Mouse (Mus musculus): ENCODE results near the gene Prdx5. TPM values are rescaled to one million over a fixed set of nuclear protein-coding genes. Genes with fewer than 3 reads are reported as not detected.
A peak's percentile ranks its signal among the peaks of the same experiment; 100 is the strongest.

Prdx5 gene
- total and polyA plus RNA-seq, 2 experiments from 2014 or later = 344 to 623 TPM

GRCm38 (mm10) chr19:6909021-6909420, 885 bp downstream of the Prdx5 start:
- Histone ChIP-seq H3K4me1 (ENCODE audit: control insufficient read depth, insufficient read depth) (peaks cover 12% of the 10 kb centered on the region), H3K4me2 (ENCODE audit: low read depth, low read length) (peak overlapping the region; percentile 73), H3K9ac (replicated peaks; ENCODE audit: low read depth, low read length) (peak overlapping the region; percentile 66), H3K27ac (ENCODE audit: low read depth) (peak overlapping the region; percentile 99), H3K9me3 (replicated peaks; ENCODE audit: control insufficient read depth, low read length) (no peaks in the 10 kb centered on the region), H3K36me3 (replicated peaks; ENCODE audit: control insufficient read depth, insufficient read depth, low read length) (peaks cover 54% of the 10 kb centered on the region), H3K27me3 (ENCODE audit: control insufficient read depth, insufficient read depth, low read length) (no peaks in the 10 kb centered on the region), H3K4me3 (ENCODE audit: low read depth, low read length) (peak overlapping the region; percentile 71)
- peak; percentile 0 for ATAC-seq (ENCODE audit: insufficient read depth, low read depth)
- WGBS = 3% methylated on average over 11 of the region's 11 CpGs
- DNase-seq (ENCODE audit: low spot score) = no peak
- TF ChIP-seq EP300 (IDR thresholded peaks at IDR 0.05; ENCODE audit: low read depth) (no peak), CTCF (IDR thresholded peaks at IDR 0.05; ENCODE audit: low read depth) (no peak)

GRCm38 (mm10) chr19:6907811-6908540, 1.9 kb downstream of the Prdx5 start:
- H3K27ac ChIP-seq (ENCODE audit: low read depth) = no peak overlapping the region

GRCm38 (mm10) chr19:6907094-6907493, 2.8 kb downstream of the Prdx5 start:
- WGBS = 90% methylated on average over 8 of the region's 8 CpGs
- ATAC-seq (ENCODE audit: insufficient read depth, low read depth) = no peak

More at GRCm38 (mm10) chr19:6907811-6908540, 1.9 kb downstream of the Prdx5 start:
- no peak for ATAC-seq (ENCODE audit: insufficient read depth, low read depth)
- Histone ChIP-seq H3K4me3 (ENCODE audit: low read depth, low read length) (peak overlapping the region; percentile 71), H3K4me1 (ENCODE audit: control insufficient read depth, insufficient read depth) (peaks cover 12% of the 10 kb centered on the region), H3K9me3 (replicated peaks; ENCODE audit: control insufficient read depth, low read length) (no peaks in the 10 kb centered on the region), H3K4me2 (ENCODE audit: low read depth, low read length) (peak overlapping the region; percentile 73), H3K36me3 (replicated peaks; ENCODE audit: control insufficient read depth, insufficient read depth, low read length) (peaks cover 45% of the 10 kb centered on the region), H3K9ac (replicated peaks; ENCODE audit: low read depth, low read length) (peak overlapping the region; percentile 66), H3K27me3 (ENCODE audit: control insufficient read depth, insufficient read depth, low read length) (no peaks in the 10 kb centered on the region)
- 78% methylated on average over 7 of the region's 7 CpGs for WGBS
- TF ChIP-seq EP300 (IDR thresholded peaks at IDR 0.05; ENCODE audit: low read depth) (no peak), CTCF (IDR thresholded peaks at IDR 0.05; ENCODE audit: low read depth) (no peak)
- DNase-seq (ENCODE audit: low spot score) = no peak

GRCm38 (mm10) chr19:6906199-6906598, 3.7 kb downstream of the Prdx5 start:
- H3K4me3 ChIP-seq (ENCODE audit: low read depth, low read length) = no peak overlapping the region
- WGBS = 75% methylated on average over 3 of the region's 3 CpGs
- no peaks in the 10 kb centered on the region for H3K27me3 ChIP-seq (ENCODE audit: control insufficient read depth, insufficient read depth, low read length)
- no peak overlapping the region for H3K27ac ChIP-seq (ENCODE audit: low read depth)
- no peak for TF ChIP-seq EP300 (IDR thresholded peaks at IDR 0.05; ENCODE audit: low read depth)
- TF ChIP-seq CTCF (IDR thresholded peaks at IDR 0.05; ENCODE audit: low read depth) = no peak
- peaks cover 12% of the 10 kb centered on the region for H3K4me1 ChIP-seq (ENCODE audit: control insufficient read depth, insufficient read depth)
- H3K4me2 ChIP-seq (ENCODE audit: low read depth, low read length) = no peak overlapping the region
- H3K9ac ChIP-seq (replicated peaks; ENCODE audit: low read depth, low read length) = no peak overlapping the region
- no peaks in the 10 kb centered on the region for H3K9me3 ChIP-seq (replicated peaks; ENCODE audit: control insufficient read depth, low read length)
- DNase-seq (ENCODE audit: low spot score) (no peak), ATAC-seq (ENCODE audit: insufficient read depth, low read depth) (no peak)
- H3K36me3 ChIP-seq (replicated peaks; ENCODE audit: control insufficient read depth, insufficient read depth, low read length) = peaks cover 27% of the 10 kb centered on the region

More at GRCm38 (mm10) chr19:6907094-6907493, 2.8 kb downstream of the Prdx5 start:
- Histone ChIP-seq H3K27ac (ENCODE audit: low read depth) (no peak overlapping the region), H3K4me1 (ENCODE audit: control insufficient read depth, insufficient read depth) (peaks cover 12% of the 10 kb centered on the region), H3K27me3 (ENCODE audit: control insufficient read depth, insufficient read depth, low read length) (no peaks in the 10 kb centered on the region), H3K9me3 (replicated peaks; ENCODE audit: control insufficient read depth, low read length) (no peaks in the 10 kb centered on the region), H3K4me2 (ENCODE audit: low read depth, low read length) (no peak overlapping the region), H3K36me3 (replicated peaks; ENCODE audit: control insufficient read depth, insufficient read depth, low read length) (peaks cover 36% of the 10 kb centered on the region), H3K4me3 (ENCODE audit: low read depth, low read length) (no peak overlapping the region), H3K9ac (replicated peaks; ENCODE audit: low read depth, low read length) (no peak overlapping the region)
- TF ChIP-seq EP300 (IDR thresholded peaks at IDR 0.05; ENCODE audit: low read depth) (no peak), CTCF (IDR thresholded peaks at IDR 0.05; ENCODE audit: low read depth) (no peak)
- no peak for DNase-seq (ENCODE audit: low spot score)

- H3K4me2 ChIP-seq (ENCODE audit: low read depth, low read length) = no peak overlapping the region
- no peaks in the 10 kb centered on the region for H3K27me3 ChIP-seq (ENCODE audit: control insufficient read depth, insufficient read depth, low read length)
- DNase-seq (ENCODE audit: low spot score) = no peak
- H3K27ac ChIP-seq (ENCODE audit: low read depth) = no peak overlapping the region
- H3K36me3 ChIP-seq (replicated peaks; ENCODE audit: control insufficient read depth, insufficient read depth, low read length) = peaks cover 24% of the 10 kb centered on the region
- TF ChIP-seq CTCF (IDR thresholded peaks at IDR 0.05; ENCODE audit: low read depth) = no peak
- peaks cover 12% of the 10 kb centered on the region for H3K4me1 ChIP-seq (ENCODE audit: control insufficient read depth, insufficient read depth)
- H3K9me3 ChIP-seq (replicated peaks; ENCODE audit: control insufficient read depth, low read length) = no peaks in the 10 kb centered on the region
- no peak for ATAC-seq (ENCODE audit: insufficient read depth, low read depth)
- H3K4me3 ChIP-seq (ENCODE audit: low read depth, low read length) = no peak overlapping the region
- no peak overlapping the region for H3K9ac ChIP-seq (replicated peaks; ENCODE audit: low read depth, low read length)
- WGBS = 94% methylated on average over 11 of the region's 11 CpGs
These were observed 4.3 kb downstream of the Prdx5 start for GRCm38 (mm10) chr19:6905498-6906159.
